Mouse (Mus musculus): ENCODE measurements around the gene Myh1.

Myh1 gene

DNA sequence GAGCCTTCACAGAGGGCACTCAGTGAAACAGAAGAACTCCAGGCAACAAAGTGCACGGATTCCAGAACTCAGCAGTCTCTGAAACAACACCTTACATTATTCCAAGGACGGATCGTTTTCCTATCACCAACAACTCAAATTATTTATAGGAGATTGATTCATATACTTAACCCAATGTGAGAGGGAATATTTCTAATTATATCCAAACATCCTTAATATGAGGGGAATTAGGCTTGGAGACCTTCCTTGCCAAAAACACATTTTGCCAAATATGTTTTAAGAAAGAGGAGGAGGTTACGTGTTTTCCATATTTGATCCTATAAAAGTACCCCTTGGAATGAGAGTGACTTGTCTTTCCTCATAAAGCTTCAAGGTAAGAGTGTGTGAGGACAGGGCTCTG, at the start of gene Myh1:
Gene Myh1 (plus strand): TSS at position 301 of the 400 bp plus-strand sequence.
- DNase-seq, result no peak

DNA sequence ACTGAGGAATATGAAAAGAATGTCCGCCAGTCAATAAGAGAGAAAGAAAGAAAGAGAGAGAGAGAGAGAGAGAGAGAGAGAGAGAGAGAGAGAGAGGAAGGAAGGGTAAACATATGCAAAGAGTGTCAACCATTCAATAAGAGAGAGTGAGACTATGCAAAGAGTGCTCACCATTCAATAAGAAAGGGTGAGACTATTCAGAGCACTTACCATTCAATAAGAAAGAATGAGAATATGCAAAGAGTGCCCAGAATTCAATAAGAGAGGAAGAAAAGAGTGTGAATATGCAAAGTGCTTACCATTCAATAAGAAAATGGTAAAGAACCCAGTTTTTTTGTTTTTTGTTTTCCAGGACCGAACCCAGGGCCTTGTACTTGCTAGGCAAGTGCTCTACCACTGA, 49.6 kb upstream of the Myh1 start:
- no peak for DNase-seq

DNA sequence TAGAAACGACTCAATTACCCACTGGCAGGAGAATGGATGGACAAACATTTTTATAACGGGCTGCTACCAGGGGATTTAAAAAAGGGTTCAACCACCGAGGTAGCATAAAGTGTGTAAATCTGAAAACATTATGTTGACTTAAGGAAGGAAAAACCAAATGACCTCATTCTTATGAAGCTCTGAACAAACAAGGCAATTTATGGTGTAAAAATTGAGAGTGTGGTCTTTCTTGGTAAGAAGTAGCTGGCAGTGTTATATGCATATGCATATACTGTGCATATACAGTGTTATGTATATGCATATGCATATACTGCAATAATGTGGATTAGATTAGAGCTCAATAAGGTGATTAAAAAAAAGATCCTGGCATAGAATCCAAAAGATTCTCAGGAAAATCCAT, 48.7 kb upstream of the Myh1 start:
- DNase-seq, result no peak

DNA sequence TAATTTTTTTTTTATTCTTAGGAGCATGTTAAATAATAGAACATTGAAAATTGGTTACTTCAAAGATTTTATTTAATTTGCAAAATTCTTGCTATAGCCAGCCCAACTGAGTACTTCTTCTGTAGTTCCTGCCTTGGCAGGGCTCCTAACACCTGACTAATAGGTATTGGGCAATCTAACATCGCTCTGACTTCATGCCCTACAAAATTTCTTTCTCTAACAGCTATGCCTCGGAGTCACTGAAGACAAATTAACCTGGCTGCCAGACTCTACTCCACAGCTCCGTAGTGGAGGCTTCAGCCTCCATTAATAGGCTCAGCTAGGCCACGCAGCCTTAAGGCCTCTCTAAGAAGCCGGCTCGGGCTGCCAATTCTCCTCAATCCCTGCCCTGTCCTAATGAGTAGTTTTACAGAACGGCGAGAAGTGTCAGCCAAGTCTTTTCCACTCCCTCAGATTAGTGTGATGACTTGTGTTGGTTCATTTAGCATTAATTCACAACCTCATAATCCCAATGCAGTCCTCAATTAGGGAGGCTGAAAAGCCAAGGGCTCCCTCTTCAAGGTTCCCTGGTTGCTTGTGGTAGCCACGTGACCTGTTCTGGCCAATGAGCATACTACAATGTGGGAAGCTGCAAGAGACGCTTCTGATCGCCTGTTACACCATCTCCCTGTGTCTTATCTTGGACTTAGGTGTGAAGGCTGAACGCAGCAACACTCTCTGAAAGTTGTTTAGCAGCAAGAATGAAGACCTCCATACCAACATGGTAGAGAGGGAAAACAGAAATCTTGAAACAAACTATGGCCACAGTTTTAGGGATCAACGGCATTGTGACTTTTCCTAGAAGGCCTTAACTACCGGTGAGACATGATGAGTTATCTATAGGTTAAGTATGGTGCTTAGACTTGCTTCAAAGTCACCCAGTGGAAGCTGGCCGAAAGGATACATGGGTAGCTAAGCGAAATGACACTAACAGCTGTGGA, 47.9 kb upstream of the Myh1 start:
- no peak for DNase-seq

DNA sequence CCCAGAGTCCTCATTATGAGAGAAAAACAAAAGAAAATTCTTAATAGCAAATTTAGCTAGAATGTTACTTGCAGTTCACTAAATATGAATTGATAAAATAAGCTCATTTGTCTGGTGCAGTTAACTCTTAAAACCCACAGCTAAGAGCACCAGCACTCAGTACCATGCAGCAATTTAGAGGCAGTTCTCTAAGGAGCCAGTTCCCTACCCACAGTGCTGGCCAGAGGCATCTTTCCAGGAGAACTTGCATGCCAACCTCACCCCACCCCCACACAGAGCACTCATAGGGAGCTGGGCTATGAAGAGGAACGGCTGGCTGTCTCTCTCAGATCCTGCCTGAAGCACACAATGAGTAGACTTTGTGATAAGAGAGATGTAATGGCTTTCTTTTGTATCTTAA, 46.7 kb upstream of the Myh1 start:
- DNase-seq, result no peak

DNA sequence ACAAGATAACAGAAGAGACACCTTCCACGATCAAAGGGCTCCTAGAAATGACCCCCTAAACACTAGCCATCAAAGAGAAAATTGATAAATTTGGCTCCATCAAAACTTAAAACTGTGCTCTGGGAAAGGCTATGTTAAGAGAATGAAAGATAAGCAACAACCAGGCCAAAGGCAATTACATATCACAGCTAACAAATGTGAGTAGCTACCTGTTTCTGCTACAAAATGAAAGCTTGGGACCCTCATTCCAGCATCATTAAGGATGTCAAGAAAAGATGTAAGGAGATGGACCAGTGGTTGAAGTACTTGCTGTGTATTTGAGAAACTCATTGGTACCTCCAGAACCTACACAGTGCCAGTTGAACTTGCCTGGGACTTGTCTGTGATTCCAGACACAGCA, 46.0 kb upstream of the Myh1 start:
- DNase-seq, result no peak

DNA sequence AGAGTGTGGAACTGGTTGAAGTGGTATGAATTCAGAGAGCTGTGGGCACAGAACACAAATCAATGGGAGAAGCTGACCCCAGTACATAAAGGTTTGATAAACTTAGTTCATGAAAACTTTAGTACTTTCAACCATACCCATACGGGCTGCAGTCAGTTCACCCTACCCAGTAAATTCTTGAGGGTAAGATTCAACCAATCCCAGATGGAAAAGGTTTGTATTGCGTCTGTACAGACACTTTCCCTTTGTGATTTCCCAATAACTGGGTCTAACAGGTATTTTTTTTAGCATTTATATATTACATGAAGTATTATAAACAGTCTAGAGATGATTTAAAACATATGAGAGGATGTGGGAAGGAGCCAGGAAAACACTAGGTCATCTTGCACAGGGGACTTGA, 44.2 kb upstream of the Myh1 start:
- DNase-seq, result no peak

DNA sequence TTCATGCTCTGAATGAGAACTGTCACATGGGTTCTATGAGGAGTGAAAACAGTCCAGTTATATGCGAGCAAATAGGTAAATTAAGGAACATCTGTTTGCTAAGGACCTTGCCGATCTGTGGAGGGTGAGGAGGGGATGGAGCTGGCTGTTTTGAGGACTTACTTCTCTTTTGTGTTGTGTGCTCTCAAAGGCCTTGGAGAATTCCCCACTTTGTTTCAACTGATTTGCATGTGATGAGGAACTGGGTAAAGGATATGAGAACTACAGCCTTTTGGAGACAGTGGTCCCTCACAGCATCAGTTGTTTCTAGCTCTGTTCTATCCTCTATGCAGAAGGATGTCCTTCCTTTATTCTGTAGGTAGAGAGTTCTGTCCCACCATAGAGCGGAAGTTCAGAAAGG, 39.7 kb upstream of the Myh1 start:
- DNase-seq, result no peak

DNA sequence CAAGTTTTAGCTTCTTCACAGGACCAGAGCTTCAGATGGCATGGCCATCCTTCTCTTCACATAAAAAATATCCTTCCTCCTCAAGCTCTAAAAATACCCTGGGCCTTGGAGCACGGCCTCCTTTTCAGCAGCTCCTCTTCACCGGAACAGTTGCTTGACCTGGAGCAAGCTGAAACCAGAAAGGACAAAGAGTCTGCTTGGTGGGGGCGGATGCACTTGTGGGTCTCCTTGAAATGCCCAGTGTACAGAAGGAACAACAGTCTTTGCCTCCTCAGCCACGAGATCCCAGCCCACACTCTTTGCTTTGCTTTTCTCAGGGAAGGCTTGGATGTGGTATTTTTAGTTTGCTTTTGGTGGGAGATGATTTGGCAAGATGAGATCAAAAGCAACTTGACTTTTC, 36.2 kb upstream of the Myh1 start:
- no peak for DNase-seq

DNA sequence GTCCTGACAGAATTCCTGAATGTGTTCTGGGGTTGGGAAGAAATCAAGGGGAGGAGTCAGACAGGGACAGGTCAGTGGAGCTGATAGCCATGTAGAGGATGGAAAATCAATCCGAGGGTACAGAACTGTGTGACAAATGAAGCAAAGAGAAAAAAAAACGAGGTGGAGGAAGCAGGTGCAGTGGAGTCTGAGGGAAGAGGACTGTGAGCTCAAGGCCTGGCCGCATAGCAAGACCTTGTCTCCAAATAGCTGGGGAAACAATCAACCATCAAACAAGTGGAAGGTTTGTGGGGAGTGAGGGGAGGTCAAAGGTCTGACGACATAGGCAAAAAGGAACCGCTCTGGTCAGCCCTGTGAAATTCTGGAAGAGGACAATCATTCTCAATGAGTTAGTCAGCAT, 35.0 kb upstream of the Myh1 start:
- no peak for DNase-seq

DNA sequence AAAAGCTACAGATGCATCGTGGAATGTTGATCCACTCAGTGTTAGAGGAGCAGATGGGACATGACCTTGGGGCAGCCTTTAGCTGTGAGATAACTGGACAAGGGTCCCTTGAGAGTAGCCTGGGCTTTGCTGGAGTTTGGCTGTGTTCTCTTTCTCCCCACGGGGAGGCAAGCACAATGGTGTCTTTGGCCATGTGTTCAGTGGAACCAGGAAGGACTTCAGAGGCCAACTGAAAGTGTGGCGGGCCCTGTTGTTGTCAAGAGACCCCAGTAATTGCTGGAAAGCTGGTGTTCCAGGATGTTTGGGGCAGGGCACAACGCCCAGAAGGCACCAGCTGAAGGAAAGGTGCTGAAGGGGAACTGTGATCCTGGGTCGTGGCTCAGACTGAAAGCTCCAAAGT, 30.6 kb upstream of the Myh1 start:
- no peak for DNase-seq

DNA sequence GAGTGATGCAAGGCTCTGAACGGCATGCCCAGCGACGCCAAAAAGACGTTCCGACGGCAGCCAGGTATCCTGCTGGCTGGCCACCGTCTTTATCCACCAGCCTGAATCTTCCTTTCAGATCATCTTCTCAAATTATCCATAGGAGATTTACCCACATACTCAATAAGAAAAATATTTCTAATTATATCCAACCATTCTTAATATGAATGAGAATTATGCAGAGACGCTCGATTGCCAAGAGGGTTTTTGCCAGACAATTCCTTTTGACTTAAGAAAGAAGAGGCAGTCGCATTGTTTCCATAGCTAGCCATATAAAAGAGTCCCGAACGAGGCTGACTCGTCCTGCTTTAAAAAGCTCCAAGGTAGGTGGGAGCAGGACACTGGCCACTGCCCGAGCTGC, 29.1 kb upstream of the Myh1 start, which contains the start of gene Myh2:
Gene Myh2 (plus strand): TSS at position 301 of the 400 bp plus-strand sequence.
- DNase-seq, result no peak

DNA sequence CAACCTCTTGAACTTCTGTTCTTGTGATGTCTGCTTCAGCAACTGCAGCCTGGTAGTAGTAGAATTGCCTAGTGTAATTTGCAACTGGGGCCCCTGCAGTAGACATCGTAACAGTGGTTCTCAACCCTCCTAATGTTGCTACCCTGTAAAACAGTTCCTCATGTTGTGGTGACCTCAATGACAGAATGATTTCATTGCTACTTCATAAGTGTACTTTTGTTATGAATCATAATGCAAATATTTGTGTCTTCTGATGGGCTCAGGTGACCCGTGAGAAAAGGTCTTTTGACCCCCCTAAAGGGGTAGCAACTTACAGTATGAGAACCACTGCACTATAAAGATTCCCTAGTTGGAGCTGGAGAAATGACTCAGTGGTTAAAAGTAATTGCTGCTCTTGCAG, 27.4 kb upstream of the Myh1 start:
- DNase-seq, result no peak

DNA sequence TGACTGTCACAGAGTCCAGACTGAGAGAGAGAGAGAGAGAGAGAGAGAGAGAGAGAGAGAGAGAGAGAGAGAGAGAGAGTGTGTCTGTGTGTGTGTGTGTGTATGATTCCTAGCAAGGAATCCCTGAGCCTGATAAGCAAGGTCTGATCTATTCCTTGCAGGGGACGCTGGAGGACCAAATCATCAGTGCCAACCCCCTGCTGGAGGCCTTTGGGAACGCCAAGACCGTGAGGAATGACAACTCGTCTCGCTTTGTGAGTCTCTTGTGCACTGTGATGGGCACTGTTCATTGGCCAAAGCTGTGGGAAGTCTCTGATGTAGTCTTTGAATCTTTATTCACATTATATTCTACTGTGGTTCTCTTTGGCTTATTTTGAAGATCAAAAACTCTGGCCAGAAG, 23.5 kb upstream of the Myh1 start:
- no peak for DNase-seq

DNA sequence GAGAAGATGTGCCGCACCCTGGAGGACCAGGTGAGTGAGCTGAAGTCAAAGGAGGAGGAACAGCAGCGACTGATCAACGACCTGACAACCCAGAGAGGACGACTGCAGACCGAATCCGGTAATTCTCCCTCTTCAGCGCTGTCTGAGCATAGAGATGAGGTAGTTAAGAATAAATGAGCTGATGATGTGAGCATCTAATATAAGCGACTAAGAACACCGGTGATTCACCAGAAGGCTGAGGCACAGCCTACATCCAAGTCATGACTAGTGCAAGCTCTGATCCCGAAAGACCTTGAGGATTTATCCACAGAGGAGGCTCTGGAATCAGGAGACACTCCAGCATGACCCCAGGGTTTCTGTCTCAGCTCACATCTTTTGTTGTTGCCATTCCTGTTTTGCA, 9.5 kb upstream of the Myh1 start:
- DNase-seq, result no peak

DNA sequence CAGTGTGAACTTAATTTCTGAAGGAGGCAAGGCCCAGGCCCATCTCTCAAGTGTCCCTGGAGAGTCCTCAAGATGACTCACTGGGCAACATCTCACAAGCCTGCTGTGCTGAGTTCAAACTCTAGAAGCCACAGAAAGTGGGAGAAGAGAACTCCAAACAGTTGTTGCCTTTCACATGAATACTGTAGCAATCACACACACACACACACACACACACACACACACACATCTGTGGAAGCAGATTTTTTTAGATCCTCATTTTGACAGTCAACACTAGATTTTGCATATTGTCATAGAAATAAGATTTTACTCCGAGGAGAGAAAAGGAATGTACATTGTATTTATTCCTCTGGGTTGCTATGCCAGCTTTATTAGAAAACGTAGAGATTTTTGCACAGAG, 9.0 kb upstream of the Myh1 start:
- DNase-seq, result no peak

DNA sequence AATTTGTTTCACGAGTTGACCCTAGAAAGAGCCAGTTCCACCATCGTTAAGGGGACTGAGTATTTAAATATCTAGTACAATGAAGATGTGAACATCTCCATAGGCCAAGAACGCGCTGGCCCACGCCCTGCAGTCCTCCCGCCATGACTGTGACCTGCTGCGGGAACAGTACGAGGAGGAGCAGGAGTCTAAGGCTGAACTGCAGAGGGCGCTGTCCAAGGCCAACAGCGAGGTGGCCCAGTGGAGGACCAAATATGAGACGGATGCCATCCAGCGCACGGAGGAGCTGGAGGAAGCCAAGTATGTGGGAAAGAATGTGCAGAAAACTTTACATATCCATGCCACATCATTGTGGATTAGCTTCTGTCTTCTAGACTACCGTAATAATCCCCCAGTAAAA, 8.4 kb upstream of the Myh1 start:
- no peak for DNase-seq

DNA sequence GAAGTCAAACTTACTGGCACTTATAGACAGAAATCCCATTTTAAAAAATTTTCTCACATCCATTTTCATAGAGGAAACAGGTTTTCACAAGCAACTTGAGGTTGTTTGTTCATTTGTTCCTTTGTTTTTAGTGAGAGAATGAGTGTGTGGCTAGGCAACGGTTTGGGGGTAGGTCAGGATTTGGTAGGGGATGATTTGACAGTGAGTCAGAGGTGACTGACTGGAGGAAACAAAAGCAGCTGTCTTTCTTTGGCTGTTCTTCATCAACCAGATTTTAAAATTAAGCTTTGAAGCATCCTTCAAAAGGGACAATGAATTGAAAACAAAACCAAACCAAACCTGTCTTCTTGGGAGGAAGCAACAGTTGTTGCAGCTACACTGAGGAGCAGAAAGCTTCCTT, 531 bp upstream of the Myh1 start:
- no peak for DNase-seq

DNA sequence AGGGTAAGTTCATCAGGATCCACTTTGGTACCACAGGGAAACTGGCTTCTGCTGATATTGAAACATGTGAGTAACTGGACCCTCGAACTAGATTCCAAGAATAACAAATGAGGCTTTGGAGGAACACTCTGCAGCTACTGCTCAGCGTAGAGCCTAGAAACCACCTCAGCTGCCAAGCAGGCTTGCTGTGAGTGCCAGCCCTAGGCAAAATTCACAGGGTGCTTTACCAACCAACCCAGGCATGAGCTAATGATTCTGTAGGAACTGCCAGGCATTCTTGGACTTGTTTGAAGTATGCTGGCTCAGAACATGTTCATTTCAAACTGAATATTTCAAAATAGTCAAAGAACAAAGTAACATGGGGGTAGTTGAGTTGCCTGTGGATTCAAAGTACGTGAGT, 4.9 kb downstream of the Myh1 start:
- no peak for DNase-seq

DNA sequence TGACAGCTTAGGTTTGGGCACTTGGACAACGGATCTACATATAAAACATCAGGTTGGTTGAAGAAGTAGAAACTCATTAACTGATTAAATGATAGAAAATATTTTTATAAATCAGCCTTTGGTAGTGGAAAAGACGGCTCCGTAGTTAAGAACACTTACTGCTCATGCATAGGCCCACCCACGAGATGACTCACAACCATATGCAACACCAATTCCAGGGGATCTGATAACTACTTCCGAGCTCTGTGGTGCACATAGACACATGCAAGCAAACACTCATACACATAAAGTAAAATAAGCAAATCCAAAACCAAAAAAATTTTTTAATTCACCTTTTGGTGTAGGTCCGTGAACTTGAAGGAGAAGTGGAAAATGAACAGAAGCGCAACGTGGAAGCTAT, 22.0 kb downstream of the Myh1 start:
- DNase-seq, result no peak

DNA sequence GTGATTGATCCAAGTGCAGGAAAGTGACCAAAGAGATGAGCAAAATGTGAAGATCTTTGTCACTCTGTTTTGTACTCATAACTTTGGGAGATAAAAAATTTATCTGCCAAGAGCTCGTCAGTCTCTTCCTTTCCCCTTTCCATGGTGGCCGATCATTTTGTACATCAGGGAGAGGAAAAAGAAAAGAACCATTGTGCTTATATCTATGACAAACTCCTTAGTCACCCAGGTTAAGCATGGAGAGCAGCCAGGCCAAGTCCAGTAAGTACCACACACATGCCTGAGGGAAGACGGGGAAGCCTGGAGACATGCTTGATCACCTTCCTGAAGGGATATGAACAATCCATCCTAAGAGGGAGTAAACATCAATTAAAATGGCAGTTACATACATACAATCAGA, 24.6 kb downstream of the Myh1 start:
- DNase-seq, result no peak

DNA sequence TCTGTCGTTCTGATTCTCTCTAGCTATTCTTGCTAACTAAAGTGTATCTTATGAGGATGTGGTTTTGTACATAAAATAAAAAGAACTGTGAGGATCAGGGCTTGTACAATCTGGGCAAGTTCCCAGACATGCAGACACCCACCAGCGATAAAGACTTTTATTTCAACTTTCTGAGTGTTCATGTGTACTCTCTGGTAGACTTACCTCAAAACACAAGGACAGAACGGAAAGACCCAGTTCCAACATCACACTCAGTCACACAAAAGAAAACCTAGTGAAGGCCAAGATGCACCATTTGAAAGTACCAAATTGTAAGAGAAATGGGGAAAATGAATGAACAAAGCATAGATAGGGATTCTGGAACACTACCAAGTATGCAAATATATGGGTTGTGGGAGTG, 28.9 kb downstream of the Myh1 start:
- no peak for DNase-seq

DNA sequence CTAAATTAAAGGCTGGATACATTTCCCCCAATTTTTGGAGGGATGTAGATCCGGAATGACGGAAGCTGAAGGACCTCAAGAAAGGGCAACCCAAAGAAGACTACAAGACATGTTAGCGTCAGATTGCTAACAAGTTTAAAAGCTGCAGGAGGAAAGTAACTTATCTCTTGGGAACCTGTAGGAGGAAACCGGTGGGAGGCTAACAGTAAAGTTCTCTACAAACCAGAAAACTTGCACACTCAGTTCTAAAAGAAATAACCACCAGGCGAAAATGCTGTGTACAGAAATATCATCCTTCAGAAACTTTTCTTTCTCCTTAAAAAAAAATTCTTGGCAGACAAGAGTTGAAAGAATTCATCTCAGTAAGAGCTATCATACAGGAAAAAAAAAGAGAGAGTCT, 29.3 kb downstream of the Myh1 start:
- no peak for DNase-seq

DNA sequence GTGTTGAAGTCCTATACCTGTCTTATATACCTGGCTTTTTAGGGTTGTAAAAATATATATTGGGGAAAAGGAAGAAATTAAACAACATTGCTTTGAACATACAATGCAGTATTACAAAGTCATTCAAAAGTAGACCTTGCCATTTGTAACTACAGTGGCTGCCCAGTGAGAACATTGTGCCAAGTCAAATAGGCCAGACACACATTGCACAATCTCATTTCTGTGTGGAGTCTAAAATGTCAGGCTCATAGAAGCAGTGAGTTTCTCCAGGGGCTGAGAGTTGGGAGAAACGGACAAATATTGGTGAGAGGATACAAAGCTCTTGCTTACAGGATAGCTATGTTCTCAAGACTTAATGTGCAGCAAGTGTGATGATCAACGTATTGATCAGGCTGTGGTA, 30.1 kb downstream of the Myh1 start:
- DNase-seq, result no peak
